Mouse (Mus musculus) left cerebral cortex, adult 9 months (tissue): ENCODE measurements at regions not wholly inside any gene's neighbourhood (a gene's known extent, or its start where the extent isn't known, plus 50 kb on each side); places are given as distances from the start of the nearest gene placed in this dataset.
A peak's percentile ranks its signal among the peaks of the same experiment; 100 is the strongest.

Experiments used
- DNase-seq, 2 experiments: peaks; one replicate each; pipeline ENCODE4 v3.0.0; 2022; ENCODE audit warnings: low spot score in 2 of 2

DNA sequence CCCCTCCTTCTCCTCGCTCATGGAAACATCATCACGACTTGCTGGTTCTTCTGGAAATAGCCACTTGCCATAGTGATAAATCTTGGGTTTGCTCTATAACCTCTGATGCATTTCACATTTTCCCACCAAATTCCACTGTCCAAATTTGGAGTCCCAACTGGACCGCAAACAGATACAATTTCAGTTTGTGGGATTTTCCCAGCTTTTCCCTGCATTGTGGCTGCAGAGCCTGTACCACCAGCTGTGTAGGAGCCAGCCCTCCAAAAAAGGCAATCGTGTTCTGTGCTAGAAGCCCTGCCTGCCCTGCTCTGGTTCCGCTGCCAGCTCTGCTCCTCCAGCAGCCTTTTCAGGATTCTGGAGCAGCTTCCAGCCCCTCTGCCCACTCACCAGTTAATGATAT, 291.4 kb downstream of the Gsdmc2 start:
- DNase-seq: no peak

DNA sequence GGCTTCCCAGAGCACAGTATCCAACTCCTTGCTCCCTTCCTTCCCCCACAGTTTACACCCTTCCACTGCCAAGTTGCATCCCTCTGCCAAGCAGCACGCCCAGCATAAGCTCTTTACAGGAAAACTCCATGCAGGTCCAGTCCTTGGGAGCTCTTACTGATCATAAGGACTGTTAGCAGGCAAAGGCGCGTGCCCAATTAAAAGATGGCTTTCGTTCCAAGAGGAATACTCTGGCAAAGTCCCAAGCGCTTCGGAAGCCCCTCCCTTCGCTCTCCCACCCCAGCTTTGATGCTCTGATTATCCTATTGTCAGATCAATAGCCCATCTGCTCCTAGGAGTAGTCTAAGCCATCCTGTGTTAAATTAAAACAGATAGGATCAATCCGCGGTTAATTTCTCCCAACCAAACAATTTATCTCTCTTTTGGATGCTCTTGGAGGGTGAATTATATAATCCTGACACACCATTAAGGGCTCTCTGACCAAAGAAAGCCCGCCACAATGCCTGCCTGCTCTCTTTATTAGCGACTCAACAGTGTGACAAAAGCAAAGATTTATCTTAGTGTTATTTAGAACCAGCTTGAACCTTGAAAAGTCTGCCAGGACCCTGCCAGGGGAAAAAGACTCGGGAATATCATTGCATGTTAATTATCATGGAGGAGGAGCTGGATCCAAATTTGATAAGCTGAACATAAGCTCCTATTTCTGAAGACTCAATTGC, 312.5 kb downstream of the Gsdmc2 start:
- DNase-seq: peak in 1 of 2 experiments; percentile 35

DNA sequence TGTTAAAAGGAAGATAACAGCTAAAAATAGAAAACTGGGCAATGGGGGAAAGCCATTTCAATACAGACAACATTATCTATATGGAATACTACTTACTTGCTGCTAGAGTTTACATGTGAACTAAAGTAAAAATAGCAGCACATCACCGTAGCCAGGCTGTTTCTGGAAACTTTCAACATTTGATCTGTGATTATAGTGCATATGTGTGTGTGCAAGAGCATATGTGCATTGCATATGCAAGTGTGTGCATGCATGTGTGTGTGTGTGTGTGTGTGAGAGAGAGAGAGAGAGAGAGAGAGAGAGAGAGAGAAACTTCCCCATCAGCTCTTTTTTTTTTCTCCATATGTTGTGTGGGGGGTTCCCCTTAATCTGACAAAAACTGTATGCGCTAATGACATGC, 317.7 kb downstream of the Gsdmc2 start:
- DNase-seq: no peak

DNA sequence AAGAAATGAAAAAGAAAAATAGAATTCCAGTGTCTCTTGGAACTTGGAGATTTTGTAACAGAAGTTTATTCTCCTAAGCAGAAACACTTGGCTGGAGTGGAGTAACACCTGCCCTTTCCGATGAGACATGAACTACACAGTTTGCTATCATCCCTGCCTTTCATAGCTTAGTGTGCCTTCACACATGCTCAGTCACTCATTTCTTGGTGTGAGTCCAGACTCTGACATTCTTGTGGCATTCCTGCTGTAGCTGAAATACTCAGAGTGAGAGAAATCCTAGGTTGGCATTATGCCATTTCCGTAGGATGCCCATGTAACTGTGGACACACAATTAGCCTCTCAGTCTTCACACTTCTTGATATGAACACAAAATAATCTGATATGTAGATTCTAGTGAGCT, 318.2 kb downstream of the Gsdmc2 start:
- no peak for DNase-seq

DNA sequence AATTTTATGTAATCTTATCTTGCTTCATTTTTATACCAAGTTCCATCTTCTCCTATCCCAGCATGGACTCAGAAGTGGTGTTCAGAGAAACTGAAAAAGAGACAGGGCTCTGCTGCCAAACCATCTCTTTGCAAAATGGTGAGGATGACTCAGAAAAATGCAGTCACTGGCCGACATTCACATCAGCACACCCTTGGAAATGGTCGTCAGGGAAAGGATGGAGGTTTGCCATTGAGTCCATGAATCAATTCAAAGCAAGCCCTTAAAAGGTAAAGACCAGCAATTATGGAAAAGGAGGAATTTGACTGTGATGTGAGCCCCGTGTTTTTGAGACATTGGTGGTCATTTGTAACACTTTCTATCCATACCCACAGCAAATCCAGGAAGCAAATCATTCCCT, 327.7 kb downstream of the Gsdmc2 start:
- no peak for DNase-seq

DNA sequence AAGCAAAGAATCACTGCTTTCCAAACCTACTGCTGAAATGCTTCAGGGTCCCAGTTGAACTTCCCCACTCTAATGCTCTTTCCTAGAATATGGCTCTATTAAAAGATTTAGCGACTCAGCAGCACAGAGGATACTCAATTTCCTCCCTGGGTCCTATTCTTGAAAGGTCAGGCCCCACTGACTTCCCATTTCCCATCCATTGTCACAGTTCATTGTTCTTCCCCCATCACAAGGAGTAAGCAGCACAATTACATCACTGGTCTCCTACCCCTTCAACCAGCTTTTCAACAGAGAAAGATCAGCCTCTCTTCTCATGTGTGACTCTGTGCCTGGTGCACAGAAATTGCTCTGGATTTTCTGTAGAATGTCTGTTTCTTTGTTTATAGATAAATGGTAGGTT, 344.5 kb downstream of the Gsdmc2 start:
- DNase-seq: peak in 1 of 2 experiments; percentile 4

DNA sequence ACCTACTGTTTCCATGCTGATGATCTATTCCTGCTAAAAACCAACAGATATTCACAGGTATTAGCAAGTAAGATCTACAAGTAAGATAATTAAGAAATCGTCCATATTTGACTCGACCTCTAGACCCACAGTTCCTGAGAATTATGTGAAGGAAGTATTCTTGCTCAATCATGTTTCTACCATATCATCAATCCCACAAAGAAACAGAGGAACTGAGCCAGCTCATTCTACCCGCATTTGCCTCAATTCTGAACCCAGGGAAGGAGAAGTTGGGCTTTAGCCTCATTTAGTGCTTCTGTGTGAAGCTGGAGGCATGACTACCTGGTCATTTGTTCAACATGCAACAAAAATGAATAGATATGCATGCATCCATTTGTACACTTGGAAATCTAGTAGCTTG, 346.5 kb downstream of the Gsdmc2 start:
- no peak for DNase-seq

DNA sequence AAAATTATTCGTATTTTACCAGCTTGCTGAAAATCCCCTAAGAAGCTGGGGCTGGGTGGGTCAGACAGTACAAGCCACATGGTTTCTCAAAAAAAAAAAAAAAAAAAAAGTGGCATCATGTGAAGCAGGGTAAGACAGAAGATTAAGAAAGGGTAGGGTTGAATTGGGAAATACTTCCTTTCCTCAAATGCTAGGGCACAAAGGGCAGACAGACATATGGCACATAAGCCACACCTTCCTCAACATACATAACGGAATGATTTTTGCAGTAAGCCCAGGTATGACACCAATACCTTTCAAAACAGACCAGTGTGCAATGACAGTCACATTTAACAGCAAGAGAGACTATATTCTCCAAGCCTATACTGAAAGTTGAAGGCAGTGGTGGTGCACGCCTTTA, 347.8 kb downstream of the Gsdmc2 start:
- no peak for DNase-seq

DNA sequence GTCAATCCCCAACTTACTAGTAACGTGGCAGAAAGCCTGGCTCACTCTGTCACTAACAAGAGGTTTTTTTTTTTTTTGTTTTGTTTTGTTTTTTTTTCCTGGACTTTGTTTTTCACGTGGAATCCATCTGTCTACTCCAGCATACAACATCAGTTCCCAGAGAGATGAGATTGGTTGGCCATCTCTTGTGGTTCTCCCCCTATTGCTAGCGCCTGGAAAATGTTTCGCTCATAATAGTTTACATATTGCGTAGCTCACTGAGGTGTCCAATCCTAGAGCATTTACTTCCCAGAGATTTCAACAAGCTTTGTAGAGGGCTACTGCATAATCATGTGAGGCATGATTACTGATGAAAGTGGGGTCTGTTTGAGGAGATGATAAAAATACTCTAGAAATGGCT, 360.1 kb downstream of the Gsdmc2 start:
- no peak for DNase-seq

DNA sequence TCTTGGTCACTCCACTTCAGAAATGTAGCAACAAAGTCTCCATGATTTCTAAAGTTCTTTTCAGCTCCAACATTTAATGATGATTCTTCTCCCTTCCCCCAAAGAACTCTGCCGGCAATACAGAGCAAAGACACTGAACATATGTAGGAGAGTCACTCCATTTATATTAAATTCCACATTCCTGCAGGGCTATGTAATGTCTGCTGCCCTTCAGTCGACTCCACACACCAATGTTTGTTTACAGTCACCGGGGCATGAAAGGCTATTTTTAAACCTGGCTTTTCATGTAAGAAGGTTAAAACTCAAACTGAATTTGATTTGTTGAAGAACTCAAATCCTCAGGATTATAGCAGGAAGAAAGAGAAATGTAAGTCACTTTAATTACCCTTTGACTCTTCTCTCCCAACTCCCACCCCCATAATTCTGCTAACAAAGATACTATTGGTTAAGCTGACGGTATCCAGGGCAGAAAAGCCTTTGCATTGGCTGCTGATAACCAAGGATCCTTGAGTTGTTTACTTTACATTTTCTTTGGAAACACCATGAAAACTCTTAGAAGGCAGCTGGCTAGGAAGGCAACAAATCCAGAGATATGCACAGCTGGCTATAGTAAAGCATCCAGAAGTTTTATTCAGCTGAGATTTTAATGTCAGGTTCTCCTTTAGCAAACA, 360.6 kb downstream of the Gsdmc2 start:
- DNase-seq: no peak

DNA sequence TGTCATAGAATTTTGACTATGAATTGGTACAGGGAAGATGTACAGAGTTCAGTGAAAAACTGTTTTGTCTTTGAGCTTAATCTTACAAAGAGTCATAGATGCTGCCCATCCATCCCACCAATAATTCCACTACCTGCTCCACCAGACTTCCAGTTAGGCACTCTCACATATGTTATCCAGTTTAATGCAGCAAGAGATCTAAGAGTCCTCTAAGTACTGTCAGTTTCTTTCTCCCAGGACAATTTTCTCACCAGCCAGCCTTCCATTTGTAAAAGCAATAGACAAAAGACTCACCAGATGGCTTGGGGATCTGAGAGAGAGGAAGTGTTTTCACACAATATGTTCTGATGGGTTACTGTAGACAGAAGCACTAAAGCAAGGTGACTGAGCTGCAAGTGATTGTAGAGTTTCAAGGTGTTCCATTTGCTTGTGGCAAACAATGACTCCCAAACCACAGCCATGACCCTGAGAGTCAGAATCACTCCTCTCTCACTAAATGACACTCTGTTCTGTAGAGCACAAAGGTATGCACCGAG, 365.6 kb downstream of the Gsdmc2 start:
- peak; percentile 2 to 40 for DNase-seq

DNA sequence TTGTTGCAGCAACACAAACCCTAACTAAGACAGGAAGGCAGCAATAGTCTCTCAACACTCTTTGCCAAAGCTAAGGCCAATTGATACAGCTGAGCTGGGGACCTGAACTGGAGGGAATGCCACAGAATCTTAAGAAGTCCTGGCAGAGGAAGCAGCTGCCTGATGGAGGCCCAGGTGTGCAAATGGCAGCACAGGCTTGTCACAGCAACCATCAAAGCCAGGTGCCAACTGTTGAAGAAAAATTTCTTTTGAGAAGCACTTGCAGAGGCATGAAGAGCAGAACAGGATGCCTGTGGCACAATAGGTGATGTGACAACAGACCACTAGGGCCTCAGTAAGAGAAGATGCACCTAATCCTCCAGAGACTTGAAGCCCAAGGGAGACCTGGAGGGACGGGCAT, 378.1 kb downstream of the Gsdmc2 start:
- DNase-seq: no peak

DNA sequence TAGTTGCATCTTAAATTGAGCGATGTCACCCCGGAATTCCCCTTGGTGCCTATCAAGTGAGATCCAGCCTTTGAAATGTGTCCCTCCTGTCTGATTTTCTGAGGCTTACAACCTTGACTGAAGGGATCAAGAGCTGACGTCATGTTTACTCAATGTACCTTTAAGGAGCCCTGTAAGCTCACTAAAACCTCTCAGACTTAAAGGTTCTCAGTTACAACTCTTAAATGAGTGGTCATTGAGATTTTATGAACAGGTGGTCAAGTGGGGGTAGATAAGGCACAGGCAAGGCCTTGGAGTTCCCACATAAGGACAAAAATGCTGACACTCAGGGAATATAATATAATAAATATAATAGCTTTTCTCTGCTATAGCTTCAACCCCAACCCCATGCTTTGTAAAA, 392.4 kb downstream of the Gsdmc2 start:
- no peak for DNase-seq

DNA sequence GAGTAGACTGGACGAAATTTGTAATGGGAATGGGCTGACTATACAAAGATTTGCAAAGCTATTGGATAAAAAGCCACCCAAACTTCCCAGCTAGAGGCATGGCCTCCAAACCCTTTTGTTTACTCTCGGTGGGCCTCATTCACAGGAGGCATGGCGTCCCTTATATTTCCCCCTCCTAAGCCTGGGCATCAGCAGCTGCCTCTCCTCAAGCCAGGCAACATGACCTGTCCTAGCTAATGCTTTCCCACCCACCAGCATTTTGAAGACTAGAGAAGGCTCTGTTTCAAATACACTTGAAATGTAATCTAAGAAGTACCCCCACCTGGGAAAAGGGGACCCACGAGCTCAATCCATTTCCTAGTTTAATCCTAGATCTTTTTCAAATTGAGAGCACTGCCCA, 398.7 kb downstream of the Gsdmc2 start:
- no peak for DNase-seq

DNA sequence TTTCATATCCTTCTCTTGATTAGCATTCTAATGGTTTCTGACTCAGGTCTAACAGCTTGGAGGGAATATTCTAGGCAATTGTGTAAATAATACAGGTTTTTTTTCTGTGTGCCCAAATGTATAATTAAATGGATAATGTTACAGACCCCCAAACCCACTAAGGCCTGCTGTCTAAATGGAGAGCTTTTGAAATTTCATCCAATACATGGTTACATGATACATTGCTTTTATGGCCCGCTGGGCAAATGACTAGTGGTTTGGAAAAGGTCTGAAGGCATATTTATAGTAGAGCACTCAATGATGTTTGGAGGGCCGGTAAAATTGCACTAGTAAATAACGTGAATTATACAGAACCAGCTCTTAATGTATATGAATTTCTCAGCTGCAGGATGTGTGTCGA, 400.0 kb downstream of the Gsdmc2 start:
- DNase-seq: no peak

DNA sequence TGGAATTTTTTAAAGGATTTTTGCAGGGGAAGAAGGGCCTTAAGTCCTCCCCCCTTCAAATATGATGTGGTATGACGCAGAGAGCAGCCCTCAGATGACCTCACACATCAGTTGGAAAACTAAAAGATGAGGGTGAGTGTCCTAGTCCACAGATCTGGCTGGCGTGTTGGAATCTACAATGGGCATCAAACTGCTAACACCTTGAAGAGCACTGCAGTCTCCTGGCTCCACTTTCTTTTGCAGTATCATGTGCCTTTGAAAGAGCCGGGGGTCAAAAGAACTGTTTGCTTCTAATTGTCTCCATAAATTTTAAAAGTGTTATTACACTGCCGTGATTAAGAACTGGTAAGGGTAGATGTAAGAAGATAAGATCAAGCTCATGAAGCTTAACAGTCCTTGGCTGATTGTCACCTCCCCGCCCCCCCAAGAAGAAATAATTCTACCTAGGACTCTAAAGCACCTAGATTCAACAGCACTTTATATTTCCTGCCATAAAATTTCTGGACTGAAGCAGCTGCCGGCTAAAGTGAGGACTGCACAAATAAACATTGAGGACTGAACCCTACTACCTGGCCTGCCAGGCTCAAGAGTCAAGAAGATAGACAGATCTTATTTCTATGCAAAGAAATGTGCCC, 402.7 kb downstream of the Gsdmc2 start:
- no peak for DNase-seq

DNA sequence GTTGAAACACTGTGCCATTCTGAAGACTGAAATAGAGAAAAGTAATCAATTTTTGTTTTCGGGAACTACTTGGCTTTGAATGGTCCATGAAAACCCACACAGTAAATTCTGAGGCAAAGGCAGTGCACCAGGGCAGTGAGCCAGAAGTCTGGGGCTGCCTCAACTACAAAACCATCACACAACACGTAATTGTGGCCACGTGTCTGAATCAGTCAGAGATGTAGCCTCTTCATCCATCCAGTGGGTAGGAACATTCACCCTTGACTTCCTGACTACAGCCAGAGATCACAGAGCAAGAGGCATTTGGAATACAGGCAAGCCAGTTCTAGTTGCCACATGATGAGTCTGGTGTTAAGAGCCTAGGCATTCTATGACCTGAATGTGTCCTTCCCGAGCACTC, 432.3 kb downstream of the Gsdmc2 start:
- DNase-seq: no peak

DNA sequence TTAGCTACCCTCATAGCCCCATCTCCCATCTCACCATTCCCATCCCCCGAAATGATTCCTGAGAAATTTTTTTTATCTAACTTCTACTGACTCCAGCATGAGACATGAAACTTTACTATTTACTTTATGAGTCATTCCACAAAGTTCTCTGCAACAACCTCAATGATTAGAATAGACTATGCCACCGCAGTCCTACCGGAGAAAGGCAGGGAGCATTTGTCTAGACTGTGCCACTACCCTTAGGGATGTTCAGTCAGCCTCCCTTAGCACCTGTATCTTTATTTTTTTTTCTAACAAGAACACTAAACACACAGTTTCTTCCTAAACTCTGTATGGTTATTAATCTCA, 433.2 kb downstream of the Gsdmc2 start:
- DNase-seq: no peak

DNA sequence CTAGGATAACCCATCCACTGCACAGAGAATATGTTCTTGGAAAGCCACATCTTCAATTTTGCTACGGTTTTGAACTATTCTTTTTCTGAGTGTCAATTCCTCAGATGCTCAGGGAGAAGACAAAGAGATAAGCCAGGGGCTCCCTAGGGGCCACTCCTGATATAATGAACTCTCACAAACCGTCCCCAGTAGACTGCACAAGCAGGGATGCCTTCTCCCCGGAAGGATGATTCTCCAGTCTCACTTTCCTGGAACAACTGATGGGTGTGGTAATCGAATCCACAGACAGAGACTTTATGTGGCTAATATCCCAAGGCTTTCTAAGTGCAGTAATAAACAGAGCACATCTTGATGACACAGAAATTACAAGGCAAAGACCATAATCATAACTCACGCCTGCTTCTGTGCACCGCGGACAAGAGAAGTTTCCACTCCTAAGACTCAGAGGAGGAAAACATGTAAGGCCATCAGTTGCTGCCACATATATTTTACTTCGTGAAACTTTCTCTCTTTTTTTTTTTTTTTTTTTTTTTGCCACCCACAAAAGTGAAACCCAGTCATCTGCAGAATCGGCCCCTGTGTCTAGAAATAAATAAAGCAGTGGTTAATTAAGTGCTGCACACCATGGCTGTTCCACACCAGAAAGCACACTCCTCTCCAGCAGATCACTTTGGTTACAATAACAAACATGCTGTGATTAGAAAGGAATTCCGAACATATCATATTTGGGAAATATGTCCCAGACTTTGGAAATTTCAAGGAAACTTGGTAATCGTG, 433.8 kb downstream of the Gsdmc2 start:
- no peak for DNase-seq

DNA sequence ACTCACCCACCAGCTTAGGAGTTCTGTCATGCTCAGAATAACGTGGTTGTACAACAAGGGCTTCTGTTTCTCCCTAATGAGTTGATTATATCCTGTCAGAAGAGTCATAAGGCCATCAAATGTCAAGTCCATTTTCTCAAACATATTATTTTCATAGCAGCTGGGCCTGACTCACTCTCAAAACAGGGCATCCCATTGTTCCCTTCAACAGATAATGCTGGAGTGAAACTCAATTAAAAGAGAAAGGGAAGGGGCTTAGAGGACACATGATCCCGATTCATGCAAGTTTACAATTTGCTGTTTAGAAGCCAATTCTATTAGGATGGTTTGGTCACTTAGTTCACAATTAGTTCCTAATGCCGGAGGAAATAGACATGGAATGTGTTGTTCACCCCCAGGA, 444.5 kb downstream of the Gsdmc2 start:
- no peak for DNase-seq

DNA sequence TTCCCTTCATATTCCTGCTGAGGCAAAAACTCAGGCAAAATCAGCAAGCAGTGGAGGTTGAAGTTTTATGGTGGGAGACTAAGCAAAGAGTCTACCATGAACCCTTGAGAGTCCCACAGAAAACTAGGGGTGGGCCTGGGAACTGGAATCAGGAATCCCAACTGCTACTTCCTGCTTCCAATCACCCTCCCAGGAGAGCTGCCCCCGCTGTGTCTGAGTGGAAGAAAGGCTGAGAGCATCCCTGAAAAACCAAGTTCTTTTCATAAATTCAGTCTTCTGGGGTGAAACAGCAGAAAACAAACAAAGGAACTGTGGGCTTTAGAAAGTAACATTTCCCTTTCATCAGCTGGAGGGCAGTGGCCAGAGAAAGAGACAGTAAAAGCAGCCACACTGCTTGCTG, 445.0 kb downstream of the Gsdmc2 start:
- no peak for DNase-seq

DNA sequence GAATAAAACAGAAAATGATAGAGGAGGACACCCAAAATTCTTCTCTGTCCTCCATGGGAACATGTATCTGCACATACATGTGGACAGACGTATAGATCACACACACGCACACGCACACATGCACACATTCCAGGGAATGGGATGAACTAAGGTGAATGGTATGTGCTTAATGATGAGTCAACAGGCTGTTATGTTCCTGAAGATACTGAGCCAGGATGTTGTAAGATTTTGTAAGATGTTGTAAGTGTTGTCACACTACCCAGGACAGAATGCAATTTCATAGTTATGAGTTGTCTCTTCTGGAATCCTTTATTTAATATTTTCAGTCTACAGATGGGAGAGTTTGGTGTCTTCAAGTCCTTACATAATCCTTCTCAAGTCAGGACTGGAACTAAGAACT, 447.5 kb downstream of the Gsdmc2 start:
- no peak for DNase-seq
